ENCODE assay signal across 8 mouse cellular contexts in the genomic region with DNA sequence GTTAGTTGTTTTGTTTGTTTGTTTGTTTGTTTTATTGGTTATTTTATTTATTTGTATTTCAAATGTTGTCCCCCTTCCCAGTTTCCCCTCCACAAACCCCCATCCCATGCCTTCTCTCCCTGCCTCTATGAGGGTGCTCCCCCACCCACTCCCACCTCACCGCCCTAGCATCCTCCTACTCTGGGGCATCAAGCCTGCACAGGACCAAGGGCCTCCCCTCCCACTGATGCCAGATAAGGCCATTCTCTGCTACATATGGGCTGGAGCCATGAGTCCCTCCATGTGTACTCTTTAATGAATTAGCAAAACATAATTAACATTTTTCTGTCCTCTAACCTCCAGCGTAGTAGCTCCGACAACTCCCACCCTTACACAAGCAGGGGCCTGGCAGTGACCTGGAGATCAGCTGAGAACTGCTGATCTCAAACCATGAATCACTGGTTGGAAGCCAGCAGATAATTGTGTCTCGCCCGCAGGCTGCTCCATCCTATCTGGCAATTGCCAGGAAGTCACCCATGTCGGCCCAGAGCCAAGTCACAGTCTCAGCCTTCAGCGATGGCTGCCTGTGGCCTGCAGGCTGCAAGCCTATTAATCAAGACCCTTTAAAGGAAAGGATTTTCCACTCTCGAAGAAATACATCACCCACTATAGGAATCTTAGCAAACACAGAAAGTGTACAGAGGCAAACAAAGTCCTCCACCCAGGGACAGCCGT.
DNase-seq lines count a peak whose midpoint lies in the region; ATAC-seq lines count a peak whose summit lies in the region.

No protein-coding gene starts in this region.

- H3K27ac ChIP-seq in neural tube, embryonic 12.5 days = no peak overlapping the region
- H3K27ac ChIP-seq in heart, embryonic 15.5 days = peak overlapping the region; percentile 84
- H3K27ac ChIP-seq in stomach, embryonic 14.5 days (ENCODE audit: low read length) = 0 out of 2 replicates have a peak overlapping the region, but pooled peaks have one; percentile 39

- H3K36me3 ChIP-seq in neural tube, embryonic 12.5 days = no peaks in the 10 kb centered on the region
- H3K36me3 ChIP-seq in heart, embryonic 15.5 days = no peaks in the 10 kb centered on the region
- no peaks in the 10 kb centered on the region for H3K36me3 ChIP-seq in stomach, embryonic 14.5 days (ENCODE audit: control insufficient read depth, insufficient read depth, low read length)

- ATAC-seq in neural tube, embryonic 12.5 days (ENCODE audit: low FRiP score, low read depth) = peak; percentile 37; the same call in 1 of the 2 replicates
- ATAC-seq in heart, embryonic 15.5 days (replicated peaks; ENCODE audit: insufficient number of reproducible peaks, insufficient read depth, low FRiP score, low read depth) = no peak; the same call in 1 of the 2 replicates
- peak; percentile 62; the same call in 1 of the 2 replicates for ATAC-seq in stomach, embryonic 14.5 days (ENCODE audit: insufficient number of reproducible peaks, insufficient read depth, low FRiP score, low read depth)

- no peak overlapping the region for H3K4me2 ChIP-seq in neural tube, embryonic 12.5 days (replicated peaks)
- no peak overlapping the region for H3K4me2 ChIP-seq in heart, embryonic 15.5 days
- no peak overlapping the region for H3K4me2 ChIP-seq in stomach, embryonic 14.5 days (replicated peaks; ENCODE audit: low read depth, low read length)

- 60% methylated on average over 9 of the region's 9 CpGs for WGBS in neural tube, embryonic 12.5 days
- WGBS in heart, embryonic 15.5 days = 32% methylated on average over 9 of the region's 9 CpGs
- WGBS in stomach, embryonic 14.5 days = 29% methylated on average over 9 of the region's 9 CpGs

- peak; percentile 76 to 89 for DNase-seq in adrenal gland, adult (ENCODE audit: inconsistent age in 2 of 2, low spot score in 1 of 2)
- DNase-seq in adrenal gland, postnatal 4 days (ENCODE audit: low spot score in 2 of 2) = no peak
- no peak for DNase-seq in neural tube, embryonic 10.5 days (ENCODE audit: extremely low spot score, low spot score)
- DNase-seq in spleen, postnatal 14 days (ENCODE audit: low spot score in 2 of 2) = no peak
- no peak for DNase-seq in lung, postnatal 14 days

- H3K4me3 ChIP-seq in neural tube, embryonic 12.5 days = no peak overlapping the region
- no peak overlapping the region for H3K4me3 ChIP-seq in heart, embryonic 15.5 days
- no peak overlapping the region for H3K4me3 ChIP-seq in stomach, embryonic 14.5 days (ENCODE audit: low read depth, low read length)

- H3K27me3 ChIP-seq in neural tube, embryonic 12.5 days (replicated peaks) = no peaks in the 10 kb centered on the region
- H3K27me3 ChIP-seq in heart, embryonic 15.5 days = peaks cover 2% of the 10 kb centered on the region; the same call in 1 of the 2 replicates
- no peaks in the 10 kb centered on the region for H3K27me3 ChIP-seq in stomach, embryonic 14.5 days (ENCODE audit: control insufficient read depth, insufficient read depth, low read length)

- 0 out of 2 replicates have a peak, but pooled peaks cover 5% of the 10 kb centered on the region for H3K4me1 ChIP-seq in neural tube, embryonic 12.5 days
- H3K4me1 ChIP-seq in heart, embryonic 15.5 days (replicated peaks) = peaks cover 23% of the 10 kb centered on the region
- H3K4me1 ChIP-seq in stomach, embryonic 14.5 days (ENCODE audit: control insufficient read depth, insufficient read depth, low read length) = peaks cover 16% of the 10 kb centered on the region

- H3K9ac ChIP-seq in neural tube, embryonic 12.5 days = no peak overlapping the region
- no peak overlapping the region for H3K9ac ChIP-seq in heart, embryonic 15.5 days
- H3K9ac ChIP-seq in stomach, embryonic 14.5 days (replicated peaks; ENCODE audit: low read depth, low read length) = no peak overlapping the region

- H3K9me3 ChIP-seq in neural tube, embryonic 12.5 days = no peaks in the 10 kb centered on the region
- no peaks in the 10 kb centered on the region for H3K9me3 ChIP-seq in heart, embryonic 15.5 days (replicated peaks)
- no peaks in the 10 kb centered on the region for H3K9me3 ChIP-seq in stomach, embryonic 14.5 days (ENCODE audit: control insufficient read depth, low read depth, low read length)

Comparison
In these comparisons a context has a peak if more than half of its experiments do, and no peak if none do; other contexts are left out.
1. DNase-seq: peak in adrenal gland, adult (2 of 2); none in adrenal gland, postnatal 4 days (0 of 2), neural tube, embryonic 10.5 days (single experiment), spleen, postnatal 14 days (0 of 2) and lung, postnatal 14 days (single experiment).